Mouse (Mus musculus) spleen, adult 2 months (tissue): ENCODE measurements around the gene Eral1.

Experiments
- CTCF ChIP-seq: fragments of 200-500 bp; IDR thresholded peaks from 2 replicates; pipeline ENCODE4 v1.5.1; 2011; ENCODE audit warnings: mild to moderate bottlenecking, inconsistent platforms; ENCODE audit not compliant: insufficient read depth, insufficient read length, insufficient replicate concordance; ENCODE audit errors: extremely low read depth
- POLR2A ChIP-seq: fragments of 200-500 bp; IDR thresholded peaks from 2 replicates; pipeline ENCODE4 v1.6.1; 2011; ENCODE audit warnings: low read depth, low read length, inconsistent platforms

- TF ChIP-seq POLR2A (no peak), CTCF (no peak)
Measured at GRCm38 (mm10) chr11:78102958-78103747, 23.0 kb upstream of the Eral1 start.
